Mouse (Mus musculus): ENCODE results near the gene Spata2. TPM values are rescaled to one million over a fixed set of nuclear protein-coding genes. Genes with fewer than 3 reads are reported as not detected.

Spata2 gene
- polyA plus RNA-seq, 1 experiment from 2014 or later: 12.7 TPM

GRCm38 (mm10) chr2:167450647-167451046 is 42.0 kb downstream of the Spata2 start:
- Histone ChIP-seq H3K27ac (no peak overlapping the region), H3K4me3 (replicated peaks) (no peak overlapping the region), H3K27me3 (replicated peaks) (no peaks in the 10 kb centered on the region), H3K9ac (no peak overlapping the region), H3K36me3 (peaks cover 37% of the 10 kb centered on the region), H3K4me2 (replicated peaks) (no peak overlapping the region), H3K9me3 (no peaks in the 10 kb centered on the region), H3K4me1 (replicated peaks) (no peaks in the 10 kb centered on the region)
- 92% methylated on average over 8 of the region's 8 CpGs for WGBS
- no peak for ATAC-seq

DNA sequence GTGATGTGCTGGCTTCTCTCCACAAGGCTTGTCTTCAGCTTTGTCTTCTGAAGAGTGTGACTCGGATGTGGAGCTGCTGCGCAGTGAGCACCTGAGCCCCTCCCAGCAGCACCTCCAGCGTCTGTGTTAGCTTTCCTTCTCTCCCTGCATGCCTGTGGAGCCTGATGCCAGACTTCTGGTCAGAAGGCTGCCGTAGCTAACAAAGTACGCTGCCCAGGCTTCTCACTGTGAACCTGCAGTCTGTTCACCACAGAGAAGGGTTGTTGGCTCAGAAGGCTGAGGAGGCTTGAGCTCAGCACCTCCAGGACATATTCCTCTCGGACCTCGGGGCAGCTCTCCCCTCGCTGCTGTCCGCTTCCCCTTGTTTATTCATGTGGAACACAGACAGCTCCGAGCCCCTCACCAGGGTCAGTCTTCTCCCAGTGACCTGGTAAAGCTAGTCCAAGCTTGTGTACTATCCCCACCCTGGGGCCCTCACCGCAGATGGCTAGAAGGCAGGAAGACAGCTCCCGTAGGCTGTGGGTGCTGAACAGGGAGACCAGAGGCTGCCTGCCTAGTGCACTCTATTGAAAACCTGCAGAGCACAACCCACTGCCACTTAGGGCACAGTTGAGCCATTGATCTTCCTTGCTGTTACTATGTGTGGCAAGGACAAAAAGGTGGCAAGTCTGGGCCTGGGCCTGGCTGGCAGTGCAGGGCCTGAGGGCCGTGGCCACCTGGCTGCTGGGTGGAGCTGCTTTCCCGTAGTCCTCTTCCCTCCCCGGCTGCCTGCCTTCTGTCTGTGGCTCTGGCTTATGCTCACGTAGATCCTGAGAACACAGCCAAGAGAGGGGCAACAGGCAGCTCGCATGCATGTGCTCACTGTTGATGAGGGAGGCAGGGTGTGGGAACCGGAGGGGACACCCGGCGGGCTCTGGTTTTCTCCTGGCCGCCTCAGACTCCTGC is 43.1 kb downstream of the Spata2 start:
- Histone ChIP-seq H3K4me1 (replicated peaks) (no peaks in the 10 kb centered on the region), H3K4me3 (replicated peaks) (no peak overlapping the region), H3K27ac (no peak overlapping the region), H3K36me3 (peaks cover 34% of the 10 kb centered on the region), H3K9me3 (no peaks in the 10 kb centered on the region), H3K9ac (no peak overlapping the region), H3K4me2 (replicated peaks) (no peak overlapping the region), H3K27me3 (replicated peaks) (no peaks in the 10 kb centered on the region)
- no peak for ATAC-seq
- WGBS: 89% methylated on average over 21 of the region's 21 CpGs

DNA sequence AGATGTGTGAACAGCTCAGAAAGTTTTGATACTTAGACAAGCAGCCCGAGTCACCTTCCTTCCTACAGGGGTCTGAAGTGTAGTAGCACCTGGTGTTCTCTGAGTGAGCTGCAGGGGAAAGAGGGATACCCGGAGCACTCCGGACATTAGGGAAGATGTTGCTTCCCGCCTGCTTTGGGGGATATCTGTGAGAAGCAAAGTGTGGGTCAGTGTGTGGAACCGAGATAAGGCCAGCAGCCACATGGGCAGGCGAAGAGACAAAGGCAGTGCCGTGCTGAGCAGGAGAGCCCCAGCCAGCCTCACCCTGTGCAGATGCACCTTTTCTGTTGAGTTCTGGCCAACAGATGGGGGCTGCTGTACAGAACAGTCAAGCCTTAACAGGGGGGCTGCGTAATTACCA is 45.1 kb downstream of the Spata2 start:
- WGBS: 90% methylated on average over 8 of the region's 8 CpGs
- peaks cover 46% of the 10 kb centered on the region for H3K36me3 ChIP-seq
- no peak overlapping the region for H3K9ac ChIP-seq
- no peaks in the 10 kb centered on the region for H3K27me3 ChIP-seq (replicated peaks)
- no peaks in the 10 kb centered on the region for H3K4me1 ChIP-seq (replicated peaks)
- H3K9me3 ChIP-seq: no peaks in the 10 kb centered on the region
- H3K4me3 ChIP-seq (replicated peaks): no peak overlapping the region
- no peak overlapping the region for H3K27ac ChIP-seq
- peak; percentile 58; the same call in 1 of the 2 replicates for ATAC-seq
- no peak overlapping the region for H3K4me2 ChIP-seq (replicated peaks)

DNA sequence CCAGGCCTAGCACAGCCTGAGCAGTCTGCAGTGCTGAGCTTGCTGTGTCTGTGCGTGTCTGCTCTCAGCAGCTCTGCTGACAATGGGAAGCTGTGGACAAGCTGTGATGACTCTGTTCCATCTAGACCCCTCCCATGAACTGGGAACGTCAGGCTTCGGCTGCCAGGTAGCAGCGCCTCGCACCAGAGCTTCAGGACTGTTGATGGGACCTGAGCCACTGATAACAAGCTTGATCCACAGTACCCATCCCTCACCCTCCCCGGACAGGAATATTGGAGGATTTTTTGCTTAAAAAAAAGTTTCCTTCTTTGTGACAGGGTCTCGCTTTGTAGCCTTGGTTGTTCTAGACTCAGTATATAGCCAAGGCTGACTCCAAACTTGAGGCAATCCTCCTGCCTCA is 45.5 kb downstream of the Spata2 start:
- peaks cover 46% of the 10 kb centered on the region for H3K36me3 ChIP-seq

DNA sequence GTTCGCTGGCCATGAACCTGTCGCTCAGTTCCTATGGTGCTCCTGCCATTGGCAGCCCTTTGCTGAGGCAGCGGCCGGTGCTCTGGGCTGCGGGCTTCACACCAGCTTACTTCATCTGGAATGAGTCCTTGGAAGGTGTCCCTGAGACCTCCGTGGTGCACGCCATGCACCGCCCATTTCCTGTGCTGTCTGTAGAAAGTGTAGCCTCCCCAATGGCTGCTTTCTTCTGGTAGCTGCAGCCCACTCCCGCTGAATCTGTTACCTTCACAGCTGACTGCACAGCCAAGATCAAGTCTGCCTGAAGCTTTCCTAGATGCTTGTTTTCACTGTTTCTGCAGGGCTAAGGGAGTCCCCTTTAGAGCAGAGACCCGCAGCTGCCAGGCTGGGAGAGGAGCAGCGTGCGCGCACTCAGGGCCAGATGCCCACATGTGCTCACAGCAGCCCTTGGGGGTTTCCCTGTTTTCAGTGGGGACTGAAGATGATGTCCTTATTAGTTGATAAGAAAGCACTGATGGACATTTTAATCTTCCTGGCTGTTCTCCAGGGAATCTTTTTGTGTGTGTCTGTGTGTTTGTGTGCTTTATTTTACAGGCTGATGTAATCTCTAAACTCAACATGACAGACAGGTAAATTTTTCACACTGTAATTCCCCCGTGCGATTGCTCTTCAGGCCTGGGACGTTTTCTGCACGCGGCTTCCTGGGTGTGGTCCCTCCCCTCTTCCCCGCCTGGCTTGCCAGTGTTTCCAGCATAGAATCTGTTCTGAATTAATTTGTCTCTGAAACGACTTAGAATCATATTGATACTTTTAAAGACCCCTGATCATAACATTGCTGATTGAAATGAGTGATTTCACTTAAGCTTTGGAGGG is 46.5 kb downstream of the Spata2 start:
- no peak overlapping the region for H3K4me2 ChIP-seq (replicated peaks)
- H3K27me3 ChIP-seq (replicated peaks): no peaks in the 10 kb centered on the region
- peak overlapping the region; percentile 3; the same call in 1 of the 2 replicates for H3K27ac ChIP-seq
- peaks cover 50% of the 10 kb centered on the region for H3K36me3 ChIP-seq
- H3K4me1 ChIP-seq (replicated peaks): no peaks in the 10 kb centered on the region
- 83% methylated on average over 20 of the region's 20 CpGs for WGBS
- H3K9me3 ChIP-seq: no peaks in the 10 kb centered on the region
- no peak overlapping the region for H3K4me3 ChIP-seq (replicated peaks)
- no peak overlapping the region for H3K9ac ChIP-seq
- no peak for ATAC-seq

More for the DNA sequence above, 45.5 kb downstream of the Spata2 start:
- H3K9ac ChIP-seq: no peak overlapping the region
- H3K4me2 ChIP-seq (replicated peaks): no peak overlapping the region
- 91% methylated on average over 7 of the region's 7 CpGs for WGBS
- no peak for ATAC-seq
- no peak overlapping the region for H3K4me3 ChIP-seq (replicated peaks)
- no peak overlapping the region for H3K27ac ChIP-seq
- H3K4me1 ChIP-seq (replicated peaks): no peaks in the 10 kb centered on the region
- H3K9me3 ChIP-seq: no peaks in the 10 kb centered on the region
- H3K27me3 ChIP-seq (replicated peaks): no peaks in the 10 kb centered on the region

DNA sequence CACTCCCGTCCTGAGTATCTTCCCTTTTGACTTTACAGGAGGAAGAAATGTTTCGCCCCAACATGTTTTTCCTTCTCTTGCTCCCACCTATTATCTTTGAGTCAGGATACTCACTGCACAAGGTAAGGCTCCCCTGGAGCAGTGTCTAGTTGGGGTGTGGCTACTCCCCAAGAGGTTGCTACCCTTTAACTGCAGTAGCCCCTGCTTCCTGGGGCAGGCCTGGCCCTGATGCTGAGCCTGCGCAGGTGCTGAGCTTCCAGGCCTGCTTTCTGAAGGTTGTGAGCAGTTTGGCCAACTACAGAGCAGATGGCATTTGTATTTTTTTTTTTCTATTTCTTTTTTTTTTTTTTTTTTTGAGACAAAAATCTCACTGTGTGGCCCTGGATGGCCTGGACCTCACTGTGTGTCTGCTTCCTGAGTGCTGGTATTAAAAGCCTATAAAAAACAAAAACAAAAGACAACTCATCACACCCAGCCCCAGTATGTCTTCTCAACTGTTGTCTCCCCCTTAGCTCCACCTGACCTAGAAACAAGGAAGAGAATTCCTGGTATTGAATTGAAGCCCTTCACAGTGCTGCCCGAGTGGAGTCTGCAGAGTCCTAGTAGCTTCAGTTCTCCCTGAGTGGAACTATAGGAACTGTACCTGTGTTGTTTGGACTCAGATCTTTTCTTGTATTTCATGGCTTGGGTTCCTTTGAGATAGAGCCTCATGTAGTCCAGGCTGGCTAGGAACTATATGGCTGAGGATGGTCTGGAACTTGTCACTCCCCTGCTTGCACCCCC is 49.1 kb downstream of the Spata2 start:
- no peak overlapping the region for H3K9ac ChIP-seq
- ATAC-seq: no peak
- no peak overlapping the region for H3K4me3 ChIP-seq (replicated peaks)
- no peaks in the 10 kb centered on the region for H3K9me3 ChIP-seq
- no peaks in the 10 kb centered on the region for H3K4me1 ChIP-seq (replicated peaks)
- H3K27ac ChIP-seq: no peak overlapping the region
- WGBS: 94% methylated on average over 4 of the region's 4 CpGs
- H3K36me3 ChIP-seq: peaks cover 41% of the 10 kb centered on the region
- H3K27me3 ChIP-seq (replicated peaks): no peaks in the 10 kb centered on the region
- H3K4me2 ChIP-seq (replicated peaks): no peak overlapping the region

GRCm38 (mm10) chr2:167439422-167439821 is 53.3 kb downstream of the Spata2 start:
- Histone ChIP-seq H3K4me3 (replicated peaks) (no peak overlapping the region), H3K9me3 (no peaks in the 10 kb centered on the region), H3K4me1 (replicated peaks) (no peaks in the 10 kb centered on the region), H3K4me2 (replicated peaks) (no peak overlapping the region), H3K36me3 (peaks cover 30% of the 10 kb centered on the region; the same call in 1 of the 2 replicates), H3K27ac (no peak overlapping the region), H3K9ac (no peak overlapping the region), H3K27me3 (replicated peaks) (no peaks in the 10 kb centered on the region)
- ATAC-seq: no peak
- WGBS: 92% methylated on average over 3 of the region's 3 CpGs

DNA sequence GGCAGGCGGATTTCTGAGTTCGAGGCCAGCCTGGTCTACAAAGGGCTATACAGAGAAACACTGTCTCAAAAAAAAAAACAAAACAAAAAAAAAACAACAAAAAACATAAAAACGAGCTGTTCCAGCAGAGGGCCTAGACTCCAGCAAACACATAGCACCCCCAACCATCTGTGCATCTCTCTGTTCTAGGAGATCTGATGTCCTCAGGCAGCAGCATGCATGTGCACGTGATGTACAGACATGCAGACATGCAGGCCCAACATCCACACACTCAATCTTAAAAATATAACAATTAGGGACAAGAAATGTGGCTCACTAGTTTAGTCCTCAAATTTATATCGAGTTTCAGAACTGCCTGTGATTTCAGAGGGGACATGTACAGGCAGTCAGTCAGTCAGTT is 56.3 kb downstream of the Spata2 start:
- no peak for ATAC-seq

DNA sequence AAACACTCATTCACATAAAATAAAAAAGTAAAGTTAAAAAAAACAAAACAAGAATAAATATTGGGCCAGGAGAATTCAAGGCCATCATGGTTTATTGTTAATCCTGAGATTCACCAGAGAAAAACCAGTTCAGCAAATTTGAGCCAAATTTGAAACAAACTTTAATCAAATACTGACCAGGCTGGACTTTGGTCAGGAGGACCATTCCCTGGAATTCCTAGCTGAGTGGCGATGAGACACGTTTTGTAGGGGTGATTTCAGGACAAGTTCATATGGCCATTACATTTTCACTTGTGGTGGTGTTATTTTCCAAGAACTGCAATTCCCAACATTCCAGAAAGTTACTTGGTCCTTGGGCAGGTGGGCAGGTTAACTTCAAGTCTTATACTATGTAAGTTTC is 57.1 kb downstream of the Spata2 start:
- H3K27ac ChIP-seq: no peak overlapping the region
- no peak overlapping the region for H3K4me3 ChIP-seq (replicated peaks)
- H3K36me3 ChIP-seq: peaks cover 13% of the 10 kb centered on the region; the same call in 1 of the 2 replicates
- no peak overlapping the region for H3K4me2 ChIP-seq (replicated peaks)
- no peaks in the 10 kb centered on the region for H3K27me3 ChIP-seq (replicated peaks)
- H3K9me3 ChIP-seq: no peaks in the 10 kb centered on the region
- H3K4me1 ChIP-seq (replicated peaks): no peaks in the 10 kb centered on the region
- 88% methylated on average over 2 of the region's 2 CpGs for WGBS
- no peak overlapping the region for H3K9ac ChIP-seq
- ATAC-seq: no peak

More for the DNA sequence above, 56.3 kb downstream of the Spata2 start:
- Histone ChIP-seq H3K9ac (no peak overlapping the region), H3K27me3 (replicated peaks) (no peaks in the 10 kb centered on the region), H3K36me3 (peaks cover 16% of the 10 kb centered on the region; the same call in 1 of the 2 replicates), H3K4me2 (replicated peaks) (no peak overlapping the region), H3K27ac (no peak overlapping the region), H3K4me3 (replicated peaks) (no peak overlapping the region), H3K9me3 (no peaks in the 10 kb centered on the region), H3K4me1 (replicated peaks) (no peaks in the 10 kb centered on the region)
- WGBS: 90% methylated on average over 5 of the region's 5 CpGs

DNA sequence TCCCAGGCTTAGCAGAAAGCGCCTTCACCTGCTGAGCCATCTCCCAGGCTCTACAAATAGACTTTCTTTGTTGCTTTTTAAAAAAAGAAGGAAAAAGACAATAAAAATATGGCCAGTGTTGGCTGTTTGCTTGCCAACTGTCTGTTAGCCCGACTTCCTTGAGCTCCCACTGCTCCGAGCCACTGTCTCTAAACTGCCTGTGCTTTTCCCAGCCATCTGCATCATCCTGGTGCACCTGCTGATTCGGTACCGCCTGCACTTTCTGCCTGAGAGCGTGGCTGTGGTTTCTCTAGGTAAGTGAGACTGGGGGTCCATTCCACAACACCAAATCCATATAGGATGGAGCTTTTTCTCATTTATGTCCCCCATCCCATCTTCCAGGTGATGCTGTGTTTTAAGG is 58.1 kb downstream of the Spata2 start:
- no peak overlapping the region for H3K27ac ChIP-seq
- no peak for ATAC-seq
- H3K4me3 ChIP-seq (replicated peaks): no peak overlapping the region
- 94% methylated on average over 6 of the region's 6 CpGs for WGBS
- H3K4me2 ChIP-seq (replicated peaks): no peak overlapping the region
- peaks cover 12% of the 10 kb centered on the region; the same call in 1 of the 2 replicates for H3K36me3 ChIP-seq
- no peaks in the 10 kb centered on the region for H3K9me3 ChIP-seq
- no peak overlapping the region for H3K9ac ChIP-seq
- H3K4me1 ChIP-seq (replicated peaks): no peaks in the 10 kb centered on the region
- no peaks in the 10 kb centered on the region for H3K27me3 ChIP-seq (replicated peaks)

DNA sequence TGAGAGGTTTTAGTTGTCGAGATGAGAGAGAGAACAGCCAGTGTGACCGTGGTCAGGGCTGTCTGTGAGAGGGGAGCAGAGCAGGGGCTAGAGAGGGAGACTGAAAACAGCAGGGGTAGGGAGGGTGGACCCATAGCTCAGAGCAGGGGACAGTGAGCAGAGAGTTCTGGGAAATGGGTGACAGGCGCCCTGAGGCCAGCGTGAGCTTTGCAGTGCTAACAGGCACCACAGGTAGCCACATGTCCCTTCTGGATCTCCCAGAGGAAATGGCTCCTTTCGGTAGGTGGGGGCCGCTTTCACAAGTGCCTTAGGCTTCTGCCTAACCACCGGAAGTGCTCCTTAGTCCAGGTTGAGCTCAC is 61.3 kb downstream of the Spata2 start:
- Histone ChIP-seq H3K4me2 (replicated peaks) (no peak overlapping the region), H3K36me3 (peaks cover 15% of the 10 kb centered on the region; the same call in 1 of the 2 replicates), H3K9me3 (no peaks in the 10 kb centered on the region), H3K27me3 (replicated peaks) (no peaks in the 10 kb centered on the region), H3K27ac (no peak overlapping the region), H3K9ac (no peak overlapping the region), H3K4me1 (replicated peaks) (no peaks in the 10 kb centered on the region), H3K4me3 (replicated peaks) (no peak overlapping the region)
- WGBS: 56% methylated on average over 7 of the region's 7 CpGs
- no peak for ATAC-seq
